Mouse (Mus musculus): Measurements from ENCODE around the gene Fcrla. TPM values are rescaled to one million over a fixed set of nuclear protein-coding genes. Genes with fewer than 3 reads are reported as not detected.
"Not testable (repeated sequence)": the region's sequence is repeated elsewhere in the genome, so short reads cannot be mapped to it uniquely, and the experiment has no call there.

Fcrla gene
- 9.9 and 11.0 TPM in 2 replicates for polyA plus RNA-seq (2012; rRNA removed)

DNA sequence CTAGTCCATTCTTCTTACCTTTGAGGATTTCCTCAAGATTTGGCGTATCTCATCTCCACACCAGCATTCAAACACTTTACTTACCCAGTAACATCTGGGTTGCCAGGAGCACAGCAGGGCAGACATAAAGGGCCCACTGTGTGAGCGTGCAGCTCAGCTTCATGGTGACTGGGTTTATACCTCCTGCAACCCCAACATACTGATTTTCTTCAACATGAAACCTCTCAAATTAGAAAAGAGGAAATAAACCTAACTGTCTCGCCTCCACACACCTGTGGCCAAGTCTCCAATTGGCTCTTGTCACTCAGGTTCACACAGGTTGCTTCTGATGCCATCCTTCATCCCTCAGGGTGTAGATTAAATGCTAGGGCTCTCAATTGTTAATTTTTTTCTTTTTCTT, at the start of gene Fcrla:
TSS of gene Fcrla (minus strand) at position 206 of the 400 bp plus-strand sequence.
- WGBS, result 82% methylated on average over 3 of the region's 3 CpGs
- no peaks in the 10 kb centered on the region for H3K27me3 ChIP-seq (ENCODE audit: control insufficient read depth, insufficient read depth, low read length)
- TF ChIP-seq POLR2A (IDR thresholded peaks at IDR 0.05; ENCODE audit: control insufficient read depth, extremely low read depth, insufficient read depth, low read length, poor library complexity) (no peak), CTCF (IDR thresholded peaks at IDR 0.05; ENCODE audit: borderline replicate concordance, control insufficient read depth, extremely low read depth, insufficient read depth, low read length, poor library complexity) (no peak)
- DNase-seq, result no peak
- peaks cover 5% of the 10 kb centered on the region; the same call in 1 of the 2 replicates for H3K4me1 ChIP-seq (replicated peaks; ENCODE audit: control insufficient read depth, insufficient read depth, low read length)
- no peak within 1 kb of the TSS for H3K4me3 ChIP-seq (ENCODE audit: control insufficient read depth, insufficient read depth, low read length)
- peak within 1 kb of the TSS; percentile 56; the same call in 1 of the 2 replicates for H3K27ac ChIP-seq (ENCODE audit: control insufficient read depth, insufficient read depth, low read length)
- H3K36me3 ChIP-seq (ENCODE audit: control insufficient read depth, insufficient read depth, low read length), result no peaks in the 10 kb centered on the region

DNA sequence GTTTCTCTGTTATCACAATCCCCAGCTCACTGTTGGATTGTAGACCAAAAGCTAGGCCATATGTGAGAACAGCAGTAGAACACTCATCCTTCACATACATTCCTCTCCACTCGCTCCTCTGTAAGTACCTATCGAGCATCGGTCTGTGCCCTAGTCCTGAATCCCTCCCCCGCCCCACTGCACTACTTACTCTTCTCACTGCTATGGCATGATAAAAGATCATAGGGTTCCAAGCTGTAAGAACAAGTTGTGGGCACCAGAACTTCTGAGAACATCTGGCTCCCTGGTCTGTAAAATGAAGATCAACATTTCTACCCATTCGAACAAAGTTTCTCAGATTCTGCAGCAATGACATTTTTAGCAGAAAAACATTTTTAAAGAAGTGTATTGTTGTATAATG, 49.1 kb upstream of the Fcrla start, which contains the start of gene Fcgr2b:
TSS of gene Fcgr2b (minus strand) at position 101 of the 400 bp plus-strand sequence.
- Histone ChIP-seq H3K4me1 (replicated peaks; ENCODE audit: control insufficient read depth, insufficient read depth, low read length) (peaks cover 3% of the 10 kb centered on the region), H3K4me3 (ENCODE audit: control insufficient read depth, insufficient read depth, low read length) (peak within 1 kb of the TSS; percentile 27; the same call in 1 of the 2 replicates), H3K27me3 (ENCODE audit: control insufficient read depth, insufficient read depth, low read length) (no peaks in the 10 kb centered on the region), H3K27ac (ENCODE audit: control insufficient read depth, insufficient read depth, low read length) (no peak within 1 kb of the TSS), H3K36me3 (ENCODE audit: control insufficient read depth, insufficient read depth, low read length) (no peaks in the 10 kb centered on the region)
- WGBS, result 70% methylated on average over 5 of the region's 5 CpGs
- TF ChIP-seq CTCF (IDR thresholded peaks at IDR 0.05; ENCODE audit: borderline replicate concordance, control insufficient read depth, extremely low read depth, insufficient read depth, low read length, poor library complexity) (no peak), POLR2A (IDR thresholded peaks at IDR 0.05; ENCODE audit: control insufficient read depth, extremely low read depth, insufficient read depth, low read length, poor library complexity) (no peak)
- no peak for DNase-seq

DNA sequence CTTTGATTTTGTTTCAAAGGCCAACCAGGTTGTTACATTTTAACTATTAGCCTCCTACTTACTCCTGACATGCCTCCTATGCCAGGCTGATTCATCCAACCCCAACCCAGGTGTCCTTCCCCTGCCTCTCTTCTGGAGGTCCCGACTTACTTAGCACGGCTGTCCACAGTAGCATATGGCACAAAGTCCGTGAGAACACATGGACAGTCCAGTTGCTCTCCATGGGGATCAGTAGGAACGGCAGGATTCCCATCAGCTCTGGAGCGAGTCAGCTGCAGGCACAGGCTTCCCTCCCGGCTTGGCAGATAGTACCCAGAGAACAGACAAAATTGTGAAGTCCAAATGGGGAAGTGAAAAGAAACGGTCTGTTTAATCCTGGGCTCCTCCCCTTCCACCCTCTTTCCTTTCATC, 48.4 kb upstream of the Fcrla start:
- H3K27me3 ChIP-seq (ENCODE audit: control insufficient read depth, insufficient read depth, low read length), result no peaks in the 10 kb centered on the region
- TF ChIP-seq CTCF (IDR thresholded peaks at IDR 0.05; ENCODE audit: borderline replicate concordance, control insufficient read depth, extremely low read depth, insufficient read depth, low read length, poor library complexity) (no peak), POLR2A (IDR thresholded peaks at IDR 0.05; ENCODE audit: control insufficient read depth, extremely low read depth, insufficient read depth, low read length, poor library complexity) (no peak)
- peaks cover 3% of the 10 kb centered on the region for H3K4me1 ChIP-seq (replicated peaks; ENCODE audit: control insufficient read depth, insufficient read depth, low read length)
- 8% methylated on average over 7 of the region's 7 CpGs for WGBS
- no peak overlapping the region for H3K27ac ChIP-seq (ENCODE audit: control insufficient read depth, insufficient read depth, low read length)
- no peak for DNase-seq
- H3K36me3 ChIP-seq (ENCODE audit: control insufficient read depth, insufficient read depth, low read length), result no peaks in the 10 kb centered on the region
- H3K4me3 ChIP-seq (ENCODE audit: control insufficient read depth, insufficient read depth, low read length), result peak overlapping the region; percentile 27; the same call in 1 of the 2 replicates

DNA sequence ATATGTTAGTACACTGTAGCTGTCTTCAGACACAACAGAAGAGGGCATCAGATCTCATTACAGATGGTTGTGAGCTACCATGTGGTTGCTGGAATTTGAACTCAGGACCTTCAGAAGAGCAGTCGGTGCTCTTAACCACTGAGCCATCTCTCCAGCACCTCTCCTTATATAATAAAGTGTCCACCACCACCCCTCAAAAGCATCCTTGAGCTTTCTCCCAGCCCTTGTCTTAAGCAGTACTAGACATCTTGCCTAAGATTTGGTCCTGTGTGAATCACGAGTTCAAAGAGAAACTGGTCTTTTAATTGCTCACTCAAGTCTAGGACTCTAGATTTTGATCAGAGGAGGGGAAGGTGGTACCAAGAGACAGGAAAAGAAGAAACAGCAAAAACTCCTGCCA, 48.0 kb upstream of the Fcrla start:
- 50% methylated on average over 2 of the region's 2 CpGs for WGBS

DNA sequence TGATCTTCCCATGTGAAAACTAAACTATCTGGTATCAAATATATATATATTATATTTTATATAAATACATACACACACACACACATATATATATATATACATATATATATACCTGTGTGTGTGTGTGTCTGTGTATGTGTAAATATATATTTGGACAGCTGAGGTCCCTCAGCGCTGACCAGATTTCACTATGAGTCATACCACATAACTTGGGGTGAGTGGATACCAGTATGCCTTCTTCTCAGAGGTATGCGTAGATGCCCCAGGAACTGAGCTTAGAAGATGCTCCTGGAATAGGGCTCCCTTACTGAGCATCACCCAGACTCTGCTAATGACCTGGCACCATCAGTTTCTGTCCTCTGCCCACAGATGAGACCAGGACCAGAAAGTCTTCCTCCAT, 47.4 kb upstream of the Fcrla start:
- 96% methylated on average over 2 of the region's 2 CpGs for WGBS
- Histone ChIP-seq H3K4me3 (ENCODE audit: control insufficient read depth, insufficient read depth, low read length) (no peak overlapping the region), H3K27ac (ENCODE audit: control insufficient read depth, insufficient read depth, low read length) (no peak overlapping the region)

More for the DNA sequence above, 48.0 kb upstream of the Fcrla start:
- not testable (repeated sequence) for H3K27me3 ChIP-seq (ENCODE audit: control insufficient read depth, insufficient read depth, low read length); H3K4me3 ChIP-seq (ENCODE audit: control insufficient read depth, insufficient read depth, low read length); H3K36me3 ChIP-seq (ENCODE audit: control insufficient read depth, insufficient read depth, low read length); H3K4me1 ChIP-seq (replicated peaks; ENCODE audit: control insufficient read depth, insufficient read depth, low read length); H3K27ac ChIP-seq (ENCODE audit: control insufficient read depth, insufficient read depth, low read length); DNase-seq

DNA sequence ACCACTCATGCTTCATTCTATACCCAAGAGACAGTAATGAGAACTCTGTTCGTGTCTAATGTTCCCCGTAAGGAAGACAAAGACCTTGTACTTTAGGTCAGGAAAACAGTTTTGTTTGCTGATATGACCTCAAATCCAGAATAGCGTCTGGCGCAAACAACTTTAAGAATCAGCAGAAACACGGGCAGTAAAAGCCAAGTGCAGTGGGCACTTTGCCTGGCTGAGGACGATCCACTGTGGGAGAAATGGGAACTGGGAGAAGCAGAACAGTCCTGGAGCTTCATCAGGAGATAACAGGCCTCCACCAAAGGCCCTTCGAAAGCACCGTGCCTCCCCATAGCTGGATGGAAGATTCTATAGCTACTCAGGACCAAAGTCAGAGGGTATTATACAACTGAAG, 46.8 kb upstream of the Fcrla start:
- no peak overlapping the region for H3K27ac ChIP-seq (ENCODE audit: control insufficient read depth, insufficient read depth, low read length)

More for the DNA sequence above, 47.4 kb upstream of the Fcrla start:
- no peak for TF ChIP-seq POLR2A (IDR thresholded peaks at IDR 0.05; ENCODE audit: control insufficient read depth, extremely low read depth, insufficient read depth, low read length, poor library complexity)
- no peak for TF ChIP-seq CTCF (IDR thresholded peaks at IDR 0.05; ENCODE audit: borderline replicate concordance, control insufficient read depth, extremely low read depth, insufficient read depth, low read length, poor library complexity)
- H3K36me3 ChIP-seq (ENCODE audit: control insufficient read depth, insufficient read depth, low read length), result no peaks in the 10 kb centered on the region
- H3K4me1 ChIP-seq (replicated peaks; ENCODE audit: control insufficient read depth, insufficient read depth, low read length), result peaks cover 3% of the 10 kb centered on the region
- DNase-seq, result no peak
- no peaks in the 10 kb centered on the region for H3K27me3 ChIP-seq (ENCODE audit: control insufficient read depth, insufficient read depth, low read length)

DNA sequence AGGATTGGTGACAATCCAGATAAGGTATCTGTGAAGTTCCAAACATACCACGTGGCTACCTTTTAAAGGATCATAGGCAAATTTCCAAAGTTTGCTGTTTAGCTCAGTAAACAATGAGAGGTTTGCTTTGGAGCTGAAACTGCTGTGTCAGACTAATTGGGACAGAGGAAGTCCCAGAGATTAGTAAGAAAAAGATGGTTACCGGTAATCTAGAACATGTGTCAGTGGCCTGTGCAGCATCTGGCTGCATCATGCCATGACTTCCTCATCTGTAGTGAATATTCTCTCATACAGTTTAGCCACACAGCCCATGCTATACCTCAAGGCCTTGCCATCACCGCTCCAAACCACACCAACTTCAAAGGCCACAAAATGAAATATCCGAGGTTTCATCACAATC, 45.6 kb upstream of the Fcrla start:
- 34% methylated on average over 4 of the region's 4 CpGs for WGBS
- Histone ChIP-seq H3K27me3 (ENCODE audit: control insufficient read depth, insufficient read depth, low read length) (no peaks in the 10 kb centered on the region), H3K36me3 (ENCODE audit: control insufficient read depth, insufficient read depth, low read length) (no peaks in the 10 kb centered on the region), H3K4me1 (replicated peaks; ENCODE audit: control insufficient read depth, insufficient read depth, low read length) (peaks cover 3% of the 10 kb centered on the region), H3K27ac (ENCODE audit: control insufficient read depth, insufficient read depth, low read length) (no peak overlapping the region), H3K4me3 (ENCODE audit: control insufficient read depth, insufficient read depth, low read length) (no peak overlapping the region)
- TF ChIP-seq CTCF (IDR thresholded peaks at IDR 0.05; ENCODE audit: borderline replicate concordance, control insufficient read depth, extremely low read depth, insufficient read depth, low read length, poor library complexity) (no peak), POLR2A (IDR thresholded peaks at IDR 0.05; ENCODE audit: control insufficient read depth, extremely low read depth, insufficient read depth, low read length, poor library complexity) (no peak)
- no peak for DNase-seq

More for the DNA sequence above, 46.8 kb upstream of the Fcrla start:
- H3K27me3 ChIP-seq (ENCODE audit: control insufficient read depth, insufficient read depth, low read length), result no peaks in the 10 kb centered on the region
- WGBS, result 91% methylated on average over 8 of the region's 8 CpGs
- no peak for DNase-seq
- H3K4me1 ChIP-seq (replicated peaks; ENCODE audit: control insufficient read depth, insufficient read depth, low read length), result peaks cover 3% of the 10 kb centered on the region
- no peaks in the 10 kb centered on the region for H3K36me3 ChIP-seq (ENCODE audit: control insufficient read depth, insufficient read depth, low read length)
- TF ChIP-seq CTCF (IDR thresholded peaks at IDR 0.05; ENCODE audit: borderline replicate concordance, control insufficient read depth, extremely low read depth, insufficient read depth, low read length, poor library complexity) (no peak), POLR2A (IDR thresholded peaks at IDR 0.05; ENCODE audit: control insufficient read depth, extremely low read depth, insufficient read depth, low read length, poor library complexity) (no peak)
- H3K4me3 ChIP-seq (ENCODE audit: control insufficient read depth, insufficient read depth, low read length), result no peak overlapping the region
